Mouse (Mus musculus): ENCODE measurements around the gene Gls. TPM values are rescaled to one million over a fixed set of nuclear protein-coding genes. Genes with fewer than 3 reads are reported as not detected.

Gls gene
- total RNA-seq, 4 experiments from 2014 or later = 72.7 to 88.6 (median 81.2) TPM

GRCm38 (mm10) chr1:52248899-52249556 is 16.0 kb upstream of the Gls start:
- DNase-seq (ENCODE audit: low spot score in 2 of 2) = no peak

GRCm38 (mm10) chr1:52242270-52242669 is 9.2 kb upstream of the Gls start:
- no peak for DNase-seq (ENCODE audit: low spot score in 2 of 2)

GRCm38 (mm10) chr1:52232766-52233140 is 279 bp downstream of the Gls start:
- no peak for DNase-seq (ENCODE audit: low spot score in 2 of 2)

GRCm38 (mm10) chr1:52231939-52232765 is 880 bp downstream of the Gls start:
- peak; percentile 40 to 52 for DNase-seq (ENCODE audit: low spot score in 2 of 2)

GRCm38 (mm10) chr1:52230404-52230803 is 2.6 kb downstream of the Gls start:
- DNase-seq (ENCODE audit: low spot score in 2 of 2) = no peak

GRCm38 (mm10) chr1:52228178-52228577 is 4.9 kb downstream of the Gls start:
- DNase-seq (ENCODE audit: low spot score in 2 of 2) = no peak

- no peak for DNase-seq (ENCODE audit: low spot score in 2 of 2)
Observed at GRCm38 (mm10) chr1:52226416-52226815, 6.6 kb downstream of the Gls start.

- DNase-seq (ENCODE audit: low spot score in 2 of 2) = no peak
Observed at GRCm38 (mm10) chr1:52216766-52217165, 16.3 kb downstream of the Gls start.

GRCm38 (mm10) chr1:52182992-52183391 is 50.0 kb downstream of the Gls start:
- no peak for DNase-seq (ENCODE audit: low spot score in 2 of 2)

GRCm38 (mm10) chr1:52181994-52182393 is 51.0 kb downstream of the Gls start:
- no peak for DNase-seq (ENCODE audit: low spot score in 2 of 2)

- DNase-seq (ENCODE audit: low spot score in 2 of 2) = no peak
Observed at GRCm38 (mm10) chr1:52179939-52180568, 53.0 kb downstream of the Gls start.

GRCm38 (mm10) chr1:52176999-52177398 is 56.0 kb downstream of the Gls start:
- no peak for DNase-seq (ENCODE audit: low spot score in 2 of 2)

- DNase-seq (ENCODE audit: low spot score in 2 of 2) = no peak
Observed at GRCm38 (mm10) chr1:52175983-52176382, 57.0 kb downstream of the Gls start.

GRCm38 (mm10) chr1:52175321-52175720 is 57.7 kb downstream of the Gls start:
- no peak for DNase-seq (ENCODE audit: low spot score in 2 of 2)

- no peak for DNase-seq (ENCODE audit: low spot score in 2 of 2)
Observed at GRCm38 (mm10) chr1:52171271-52171670, 61.8 kb downstream of the Gls start.

- no peak for DNase-seq (ENCODE audit: low spot score in 2 of 2)
Observed at GRCm38 (mm10) chr1:52170747-52171146, 62.3 kb downstream of the Gls start.

- no peak for DNase-seq (ENCODE audit: low spot score in 2 of 2)
Observed at GRCm38 (mm10) chr1:52170057-52170456, 63.0 kb downstream of the Gls start.

- no peak for DNase-seq (ENCODE audit: low spot score in 2 of 2)
Observed at GRCm38 (mm10) chr1:52166652-52167220, 66.3 kb downstream of the Gls start.

- peak in 1 of 2 experiments; percentile 1 for DNase-seq (ENCODE audit: low spot score in 2 of 2)
Observed at GRCm38 (mm10) chr1:52163707-52164457, 69.2 kb downstream of the Gls start.

GRCm38 (mm10) chr1:52161151-52161550 is 71.9 kb downstream of the Gls start:
- peak in 1 of 2 experiments; percentile 1 for DNase-seq (ENCODE audit: low spot score in 2 of 2)

Data from gastrocnemius, adult 8-10 months (tissue).